Mouse (Mus musculus) stomach, embryonic 14.5 days (tissue): ENCODE results near the gene Ckm. TPM values are rescaled to one million over a fixed set of nuclear protein-coding genes. Genes with fewer than 3 reads are reported as not detected.

Experiments used
- ATAC-seq: fragments of 200-750 bp; cut with Nextera tagmentation; 2 replicates; pipeline ENCODE4 v1.8.0; 2017; ENCODE audit warnings: low read depth, moderate TSS enrichment; ENCODE audit not compliant: insufficient number of reproducible peaks, insufficient read depth, low FRiP score
- H3K27ac ChIP-seq: fragments of 300-500 bp; sonication (generic); 2 replicates; pipeline ENCODE4 v1.5.1; 2014; ENCODE audit warnings: mild to moderate bottlenecking, low read length, moderate library complexity, mixed read lengths
- H3K27me3 ChIP-seq: fragments of 300-500 bp; sonication (generic); 2 replicates; pipeline ENCODE4 v1.6.1; 2014; ENCODE audit warnings: low read length, control low read depth, mixed read lengths; ENCODE audit not compliant: control insufficient read depth, insufficient read depth
- H3K36me3 ChIP-seq: fragments of 300-500 bp; sonication (generic); 2 replicates; pipeline ENCODE4 v1.6.1; 2014; ENCODE audit warnings: mild to moderate bottlenecking, control low read depth, low read length, moderate library complexity, mixed read lengths; ENCODE audit not compliant: control insufficient read depth, insufficient read depth
- H3K4me1 ChIP-seq: fragments of 300-500 bp; sonication (generic); 2 replicates; pipeline ENCODE4 v1.6.1; 2014; ENCODE audit warnings: low read length, control low read depth, mixed read lengths; ENCODE audit not compliant: control insufficient read depth, insufficient read depth
- H3K4me2 ChIP-seq: fragments of 300-500 bp; sonication (generic); replicated peaks from 2 replicates; pipeline ENCODE4 v1.6.1; 2014; ENCODE audit warnings: low read depth, low read length, control low read depth
- H3K4me3 ChIP-seq: fragments of 300-500 bp; sonication (generic); 2 replicates; pipeline ENCODE4 v1.5.1; 2014; ENCODE audit warnings: low read depth, low read length, control low read depth
- H3K9ac ChIP-seq: fragments of 300-500 bp; sonication (generic); replicated peaks from 2 replicates; pipeline ENCODE4 v1.6.1; 2014; ENCODE audit warnings: low read depth, mild to moderate bottlenecking, control low read depth, low read length, moderate library complexity, mixed read lengths
- H3K9me3 ChIP-seq: fragments of 300-500 bp; sonication (generic); 2 replicates; pipeline ENCODE4 v1.6.1; 2016; ENCODE audit warnings: low read depth, low read length, control low read depth; ENCODE audit not compliant: control insufficient read depth
- WGBS: fragments of 180-500 bp; shearing (Covaris S2); extraction: QIAGEN DNeasy Blood & Tissue Kit; methylation state at CpG from one replicate; pipeline ENCODE4 v1.1.7; 2014; 5-methylcytosine and 5-hydroxymethylcytosine counted together
- polyA plus RNA-seq: library from polyadenylated mRNA; unstranded; fragments of >200 nt; fragmentation: Nextera tagmentation; extraction: Ambion mirVana; gene quantifications from 2 replicates; pipeline ENCODE4 v1.2.1, GENCODE M21; 2014

Ckm gene
- polyA plus RNA-seq, 1 experiment from 2014 or later: 1.7 TPM

DNA sequence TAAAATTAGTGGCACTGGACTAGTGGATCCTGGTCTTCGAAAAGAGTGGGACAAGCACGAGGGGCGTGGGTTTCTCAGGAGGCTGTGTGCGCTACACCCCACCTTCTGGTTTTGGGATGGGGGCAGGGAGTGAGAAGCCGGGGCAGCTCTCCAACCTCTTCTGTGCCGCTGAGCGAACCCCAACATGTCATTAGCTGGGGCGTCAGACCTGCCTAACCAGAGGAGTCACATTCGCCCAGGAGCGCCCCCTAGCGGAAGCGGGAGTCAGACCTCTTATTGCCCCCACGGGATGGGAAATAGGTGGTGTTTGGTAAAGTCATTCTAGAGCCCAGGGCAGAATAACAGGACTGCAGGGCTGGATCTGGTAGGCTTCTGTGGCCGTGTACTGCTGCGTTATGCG, 42.9 kb upstream of the Ckm start:
- WGBS: 14% methylated on average over 16 of the region's 16 CpGs
- Histone ChIP-seq H3K9me3 (no peaks in the 10 kb centered on the region), H3K4me3 (peak overlapping the region; percentile 82), H3K4me2 (peak overlapping the region; percentile 96), H3K27me3 (no peaks in the 10 kb centered on the region), H3K27ac (peak overlapping the region; percentile 52; the same call in 1 of the 2 replicates), H3K9ac (peak overlapping the region; percentile 33; the same call in 1 of the 2 replicates), H3K36me3 (peaks cover 9% of the 10 kb centered on the region), H3K4me1 (peaks cover 20% of the 10 kb centered on the region)
- no peak for ATAC-seq

- H3K9ac ChIP-seq: no peak overlapping the region
- no peaks in the 10 kb centered on the region for H3K27me3 ChIP-seq
- peaks cover 20% of the 10 kb centered on the region for H3K4me1 ChIP-seq
- peak overlapping the region; percentile 82; the same call in 1 of the 2 replicates for H3K4me3 ChIP-seq
- H3K27ac ChIP-seq: no peak overlapping the region
- ATAC-seq: no peak
- peak overlapping the region; percentile 96 for H3K4me2 ChIP-seq
- H3K36me3 ChIP-seq: peaks cover 6% of the 10 kb centered on the region
- no peaks in the 10 kb centered on the region for H3K9me3 ChIP-seq
- 36% methylated on average over 4 of the region's 4 CpGs for WGBS
These were observed 42.3 kb upstream of the Ckm start for GRCm38 (mm10) chr7:19362276-19362675.

DNA sequence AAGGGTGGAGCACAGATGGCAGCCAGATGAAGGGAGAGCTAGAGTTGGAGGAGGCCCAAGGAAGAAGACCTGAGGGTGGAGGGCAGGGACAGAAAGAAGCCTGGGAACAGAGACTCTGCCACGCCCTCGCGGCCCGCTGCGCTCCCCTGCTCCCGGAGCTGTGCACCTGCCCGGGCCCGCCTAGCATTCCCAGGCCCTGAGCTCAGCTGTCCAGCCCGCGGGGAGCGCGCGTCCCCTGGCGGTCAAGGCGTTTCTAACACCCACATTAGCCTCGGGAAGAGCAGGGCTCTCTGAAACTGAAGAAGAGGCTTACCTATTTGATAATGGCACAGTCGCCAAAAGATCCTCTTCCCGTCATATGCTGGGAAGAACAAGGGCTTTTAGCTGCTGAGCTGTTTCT, 40.7 kb upstream of the Ckm start:
- Histone ChIP-seq H3K36me3 (no peaks in the 10 kb centered on the region), H3K4me3 (no peak overlapping the region), H3K4me1 (peaks cover 13% of the 10 kb centered on the region), H3K9me3 (no peaks in the 10 kb centered on the region), H3K27me3 (no peaks in the 10 kb centered on the region), H3K9ac (no peak overlapping the region), H3K4me2 (no peak overlapping the region), H3K27ac (peak overlapping the region; percentile 44; the same call in 1 of the 2 replicates)
- 6% methylated on average over 17 of the region's 18 CpGs for WGBS
- ATAC-seq: 0 out of 2 replicates have a peak, but pooled peaks have one; percentile 12

DNA sequence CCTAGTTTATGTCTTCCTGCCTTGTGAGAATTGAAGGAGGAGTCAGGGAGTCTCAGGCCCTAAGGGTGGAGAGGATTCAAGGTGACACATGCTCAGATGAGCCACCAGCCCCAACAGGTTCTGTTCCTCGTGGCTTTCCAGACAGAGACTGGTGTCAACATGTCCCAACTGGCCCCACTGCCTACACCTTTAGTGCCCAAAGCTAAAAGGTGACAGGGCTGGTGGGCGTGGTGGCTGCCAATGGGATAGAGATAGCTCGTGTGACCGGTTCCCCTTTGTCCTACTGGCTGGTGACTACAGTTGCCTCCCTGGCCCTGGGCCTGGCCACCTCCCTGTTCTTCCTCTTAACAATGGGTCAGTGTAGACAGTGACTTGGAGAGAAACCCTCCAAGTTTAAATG, 39.2 kb upstream of the Ckm start:
- Histone ChIP-seq H3K4me1 (peaks cover 18% of the 10 kb centered on the region), H3K36me3 (no peaks in the 10 kb centered on the region), H3K4me2 (no peak overlapping the region), H3K9ac (no peak overlapping the region), H3K9me3 (no peaks in the 10 kb centered on the region), H3K27ac (peak overlapping the region; percentile 39; the same call in 1 of the 2 replicates), H3K27me3 (no peaks in the 10 kb centered on the region), H3K4me3 (no peak overlapping the region)
- 68% methylated on average over 4 of the region's 4 CpGs for WGBS
- ATAC-seq: no peak

GRCm38 (mm10) chr7:19368380-19368779, 36.2 kb upstream of the Ckm start:
- WGBS: 19% methylated on average over 16 of the region's 16 CpGs
- no peaks in the 10 kb centered on the region for H3K36me3 ChIP-seq
- H3K4me2 ChIP-seq: no peak overlapping the region
- no peak overlapping the region for H3K9ac ChIP-seq
- no peak overlapping the region for H3K4me3 ChIP-seq
- H3K4me1 ChIP-seq: peaks cover 5% of the 10 kb centered on the region; the same call in 1 of the 2 replicates
- H3K9me3 ChIP-seq: no peaks in the 10 kb centered on the region
- H3K27ac ChIP-seq: no peak overlapping the region
- no peak for ATAC-seq
- no peaks in the 10 kb centered on the region for H3K27me3 ChIP-seq

- no peaks in the 10 kb centered on the region for H3K27me3 ChIP-seq
- peaks cover 5% of the 10 kb centered on the region; the same call in 1 of the 2 replicates for H3K4me1 ChIP-seq
- ATAC-seq: peak; percentile 12; the same call in 1 of the 2 replicates
- peak overlapping the region; percentile 67 for H3K4me2 ChIP-seq
- no peak overlapping the region; the same call in 1 of the 2 replicates for H3K9ac ChIP-seq
- peaks cover 3% of the 10 kb centered on the region; the same call in 1 of the 2 replicates for H3K36me3 ChIP-seq
- H3K27ac ChIP-seq: no peak overlapping the region
- peak overlapping the region; percentile 24 for H3K4me3 ChIP-seq
- WGBS: 12% methylated on average over 46 of the region's 46 CpGs
- no peaks in the 10 kb centered on the region for H3K9me3 ChIP-seq
These were observed 34.7 kb upstream of the Ckm start for GRCm38 (mm10) chr7:19369823-19370425.

GRCm38 (mm10) chr7:19373367-19373766, 31.2 kb upstream of the Ckm start:
- 91% methylated on average over 2 of the region's 2 CpGs for WGBS
- H3K27ac ChIP-seq: no peak overlapping the region
- no peaks in the 10 kb centered on the region for H3K27me3 ChIP-seq
- H3K4me1 ChIP-seq: peaks cover 5% of the 10 kb centered on the region; the same call in 1 of the 2 replicates
- ATAC-seq: no peak
- no peaks in the 10 kb centered on the region for H3K9me3 ChIP-seq
- H3K4me3 ChIP-seq: no peak overlapping the region
- H3K4me2 ChIP-seq: no peak overlapping the region
- H3K9ac ChIP-seq: no peak overlapping the region
- H3K36me3 ChIP-seq: peaks cover 3% of the 10 kb centered on the region

GRCm38 (mm10) chr7:19375368-19375767, 29.2 kb upstream of the Ckm start:
- Histone ChIP-seq H3K4me1 (no peaks in the 10 kb centered on the region), H3K9ac (no peak overlapping the region), H3K27me3 (no peaks in the 10 kb centered on the region), H3K4me2 (no peak overlapping the region), H3K9me3 (no peaks in the 10 kb centered on the region), H3K36me3 (peaks cover 3% of the 10 kb centered on the region), H3K27ac (no peak overlapping the region), H3K4me3 (no peak overlapping the region)
- 78% methylated on average over 18 of the region's 18 CpGs for WGBS
- ATAC-seq: no peak

GRCm38 (mm10) chr7:19376019-19376418, 28.6 kb upstream of the Ckm start:
- H3K27ac ChIP-seq: no peak overlapping the region
- H3K4me2 ChIP-seq: no peak overlapping the region
- no peak for ATAC-seq
- no peak overlapping the region for H3K4me3 ChIP-seq
- H3K9ac ChIP-seq: no peak overlapping the region
- H3K36me3 ChIP-seq: peaks cover 3% of the 10 kb centered on the region
- no peaks in the 10 kb centered on the region for H3K9me3 ChIP-seq
- H3K27me3 ChIP-seq: no peaks in the 10 kb centered on the region
- 83% methylated on average over 4 of the region's 4 CpGs for WGBS
- no peaks in the 10 kb centered on the region for H3K4me1 ChIP-seq
